Mouse (Mus musculus) heart, postnatal 0 days (tissue): Measurements from ENCODE around the gene Gm11444.

ENCODE experiments used
- CTCF ChIP-seq: IDR thresholded peaks from 2 replicates; pipeline ENCODE4 v1.5.1; 2016; ENCODE audit warnings: antibody characterized with exemption, control low read depth, low read depth
- EP300 ChIP-seq: IDR thresholded peaks from 2 replicates; pipeline ENCODE4 v1.6.1; 2016; ENCODE audit warnings: antibody characterized with exemption, low read depth

GRCm38 (mm10) chr11:85833761-85834385 is 16.3 kb downstream of the Gm11444 start:
- TF ChIP-seq CTCF (no peak), EP300 (no peak)
